Mouse (Mus musculus) bone marrow, adult 2 months (tissue): ENCODE data around the gene Ubtd2.

Experiments used
- CTCF ChIP-seq: fragments of 200-500 bp; IDR thresholded peaks from 2 replicates; pipeline ENCODE4 v1.5.1; 2011; ENCODE audit warnings: low read length, control low read depth; ENCODE audit not compliant: control insufficient read depth, insufficient read depth
- POLR2A ChIP-seq: fragments of 200-500 bp; IDR thresholded peaks from 2 replicates; pipeline ENCODE4 v1.6.1; 2011; ENCODE audit warnings: low read depth, mild to moderate bottlenecking, control low read depth, low read length, borderline replicate concordance; ENCODE audit not compliant: control insufficient read depth

DNA sequence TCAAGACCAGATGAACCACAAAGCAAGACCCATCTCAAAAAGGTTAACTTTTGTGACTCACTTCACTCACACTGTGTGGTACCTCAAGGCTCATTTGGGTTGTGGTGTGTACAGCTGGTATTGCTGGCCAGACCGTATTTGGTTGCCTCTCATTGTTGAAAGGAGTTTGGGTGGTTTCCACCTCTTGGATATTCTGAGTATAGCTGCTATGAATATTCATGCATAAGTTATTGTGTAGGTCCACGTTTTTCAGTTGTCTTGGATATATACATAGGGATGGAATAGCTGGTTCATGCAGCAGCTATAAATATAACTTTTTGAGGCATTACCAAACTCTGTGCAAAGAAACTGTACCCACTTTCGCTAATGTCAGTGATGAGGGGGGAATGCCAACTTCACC lies 12.6 kb upstream of the Ubtd2 start:
- no peak for TF ChIP-seq CTCF
- no peak for TF ChIP-seq POLR2A
